In genomic region chr3:4866226-4866625, GRCm38 (mm10) we compare ENCODE assay signal across 27 mouse cellular contexts.
"Had no signal": no experiment of that assay in that cellular context is flagged by ENCODE, and none has a peak within 500 bp of the region (broad histone marks: within the 10 kb centered on the region; RNA-seq: fewer than 3 reads in every experiment).

No protein-coding gene starts in this region.

- H3K4me3 ChIP-seq: heart, adult 2 months; heart, embryonic 13.5 days; heart, embryonic 15.5 days; hindbrain, embryonic 13.5 days; hindbrain, embryonic 15.5 days; kidney, embryonic 15.5 days; limb, embryonic 13.5 days; limb, embryonic 15.5 days; liver, embryonic 12.5 days had no signal

- DNase-seq: gastrocnemius, postnatal 14 days; gastrocnemius, postnatal 36 days; heart, adult 11 months; heart, adult 2 months; heart, postnatal 14 days; heart, postnatal 36 days; kidney, adult 11 months; kidney, adult 2 months; kidney, adult 9 months; kidney, postnatal 14 days; kidney, postnatal 36 days; layer of hippocampus, adult 9-11 months; layer of hippocampus, postnatal 36 days; left cerebral cortex, postnatal 4 days had no signal

- H3K4me1 ChIP-seq: heart, embryonic 13.5 days; heart, embryonic 15.5 days; hindbrain, embryonic 13.5 days; hindbrain, embryonic 15.5 days; kidney, embryonic 15.5 days; limb, embryonic 13.5 days; limb, embryonic 15.5 days; liver, embryonic 12.5 days had no signal

- H3K9ac ChIP-seq: heart, embryonic 13.5 days; heart, embryonic 15.5 days; hindbrain, embryonic 13.5 days; hindbrain, embryonic 15.5 days; kidney, embryonic 15.5 days; limb, embryonic 13.5 days; limb, embryonic 15.5 days; liver, embryonic 12.5 days; liver, embryonic 14.5 days had no signal

- H3K9me3 ChIP-seq: heart, embryonic 15.5 days; hindbrain, embryonic 15.5 days; limb, embryonic 13.5 days; limb, embryonic 15.5 days; liver, embryonic 12.5 days had no signal

- H3K4me2 ChIP-seq: heart, embryonic 11.5 days; heart, embryonic 13.5 days; heart, embryonic 15.5 days; hindbrain, embryonic 13.5 days; hindbrain, embryonic 15.5 days; kidney, embryonic 15.5 days; limb, embryonic 13.5 days; limb, embryonic 15.5 days; liver, embryonic 12.5 days had no signal

- H3K27ac ChIP-seq: heart, adult 2 months; heart, embryonic 13.5 days; heart, embryonic 15.5 days; hindbrain, embryonic 13.5 days; hindbrain, embryonic 15.5 days; hindbrain, postnatal 0 days; kidney, embryonic 15.5 days; kidney, postnatal 0 days; limb, embryonic 13.5 days; limb, embryonic 15.5 days; liver, embryonic 12.5 days; liver, embryonic 14.5 days had no signal

- H3K36me3 ChIP-seq: heart, embryonic 13.5 days; heart, embryonic 15.5 days; hindbrain, embryonic 13.5 days; hindbrain, embryonic 15.5 days; kidney, embryonic 15.5 days; limb, embryonic 13.5 days; limb, embryonic 15.5 days; liver, embryonic 12.5 days had no signal

- ATAC-seq: hindbrain, postnatal 0 days; intestine, embryonic 16.5 days; liver, embryonic 12.5 days had no signal

- H3K27me3 ChIP-seq: heart, embryonic 13.5 days; heart, embryonic 15.5 days; hindbrain, embryonic 13.5 days; hindbrain, embryonic 15.5 days; kidney, embryonic 15.5 days; limb, embryonic 13.5 days; limb, embryonic 15.5 days; liver, embryonic 12.5 days had no signal
